Mouse (Mus musculus): ENCODE measurements around the gene Arhgap33.

The Arhgap33 gene

DNA sequence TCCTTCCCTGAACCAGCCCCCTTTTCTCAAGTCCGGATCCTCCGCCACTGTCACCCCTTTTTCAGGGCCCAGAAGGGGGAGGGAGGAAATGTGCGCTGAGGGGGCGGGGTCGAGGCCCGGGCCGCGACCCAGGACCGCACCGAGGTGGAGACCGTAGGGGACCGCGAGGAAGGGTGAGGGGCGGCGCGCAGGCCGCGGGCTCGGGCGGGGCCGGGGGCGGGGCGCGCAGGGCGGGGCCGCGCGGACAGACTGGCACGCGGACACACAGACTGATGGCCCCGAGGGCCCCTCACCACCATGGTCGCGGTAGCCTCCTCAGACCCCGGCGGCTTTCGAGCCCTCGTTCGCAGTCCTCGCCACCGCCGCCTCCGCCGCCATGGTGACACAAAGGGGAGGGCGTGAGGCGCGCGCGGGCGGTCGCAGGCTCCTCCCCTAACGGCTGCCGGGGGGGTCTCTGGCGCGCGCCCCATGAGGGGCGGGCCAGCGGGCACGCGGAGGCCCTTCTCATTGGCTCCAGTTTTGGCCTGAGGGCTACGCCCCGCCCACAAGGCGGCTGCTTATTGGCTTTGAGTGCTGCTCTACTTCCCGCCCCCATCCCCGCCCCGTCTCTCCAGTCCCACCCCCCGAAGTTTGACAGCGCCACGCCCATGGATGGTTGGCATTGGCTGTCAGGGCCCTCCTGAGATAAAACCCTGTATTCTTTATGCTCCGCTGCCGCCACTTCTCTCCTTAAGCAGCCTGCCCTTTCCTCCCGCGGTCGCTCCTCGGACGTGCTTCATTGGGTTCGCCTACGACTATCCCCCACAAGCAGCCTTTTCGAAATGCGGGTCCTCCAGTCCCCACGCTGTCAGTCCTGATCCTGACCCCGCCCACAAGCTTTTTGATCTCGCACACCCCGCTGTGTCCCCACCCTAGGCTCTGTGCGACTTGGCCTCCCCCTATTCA is at the start of gene Arhgap33:
Gene Arhgap33, minus strand, starts transcription at position 428 of the 945 bp plus-strand sequence.
- peak; percentile 99 for DNase-seq (ENCODE audit: low spot score)

DNA sequence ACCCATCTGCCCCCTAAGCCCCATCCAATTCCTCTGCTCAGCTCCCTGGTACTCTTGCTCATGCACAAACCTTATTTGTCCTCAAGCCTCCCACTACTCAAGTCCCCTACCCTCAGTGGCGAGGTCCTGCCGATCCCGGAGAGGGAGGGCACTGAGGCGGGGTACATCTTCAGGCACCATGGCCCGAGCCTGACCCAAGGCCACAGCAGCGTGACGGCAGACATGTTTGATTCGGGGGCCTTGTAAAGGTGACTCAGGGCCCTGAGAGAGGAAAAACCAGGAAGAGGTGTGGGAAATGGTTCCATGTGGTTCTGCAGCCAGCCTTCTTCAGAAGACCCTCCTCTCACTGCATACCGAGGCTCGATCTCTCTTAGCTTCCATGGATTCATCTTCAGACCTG is 49.5 kb upstream of the Arhgap33 start:
- no peak for DNase-seq (ENCODE audit: low spot score)

- no peak for DNase-seq (ENCODE audit: low spot score)
Measured at GRCm38 (mm10) chr7:30581547-30581946, 46.7 kb upstream of the Arhgap33 start.

GRCm38 (mm10) chr7:30579950-30580349 is 45.1 kb upstream of the Arhgap33 start:
- DNase-seq (ENCODE audit: low spot score), result no peak

- DNase-seq (ENCODE audit: low spot score), result no peak
Measured at GRCm38 (mm10) chr7:30572969-30573368, 38.1 kb upstream of the Arhgap33 start.

- DNase-seq (ENCODE audit: low spot score), result no peak
Measured at GRCm38 (mm10) chr7:30572389-30572788, 37.5 kb upstream of the Arhgap33 start.

DNA sequence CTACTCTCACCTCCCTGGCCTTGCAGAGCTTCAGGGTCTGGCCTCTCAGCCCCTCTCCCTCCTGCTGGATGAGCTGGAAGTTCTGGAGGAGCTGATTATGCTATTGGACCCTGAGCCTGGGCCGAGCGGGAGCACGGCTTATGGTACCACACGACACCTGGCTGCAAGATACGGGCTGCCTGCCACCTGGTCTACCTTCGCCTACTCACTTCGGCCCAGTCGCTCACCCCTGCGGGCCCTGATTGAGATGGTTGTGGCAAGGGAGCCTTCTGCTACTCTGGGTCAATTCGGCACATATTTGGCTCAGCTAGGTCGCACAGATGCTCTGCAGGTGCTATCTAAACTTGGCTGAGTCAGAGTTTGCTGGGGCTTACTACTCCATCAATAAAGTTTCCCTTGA is 32.7 kb upstream of the Arhgap33 start:
- DNase-seq (ENCODE audit: low spot score), result no peak

- no peak for DNase-seq (ENCODE audit: low spot score)
Measured at GRCm38 (mm10) chr7:30566033-30566432, 31.2 kb upstream of the Arhgap33 start.

DNA sequence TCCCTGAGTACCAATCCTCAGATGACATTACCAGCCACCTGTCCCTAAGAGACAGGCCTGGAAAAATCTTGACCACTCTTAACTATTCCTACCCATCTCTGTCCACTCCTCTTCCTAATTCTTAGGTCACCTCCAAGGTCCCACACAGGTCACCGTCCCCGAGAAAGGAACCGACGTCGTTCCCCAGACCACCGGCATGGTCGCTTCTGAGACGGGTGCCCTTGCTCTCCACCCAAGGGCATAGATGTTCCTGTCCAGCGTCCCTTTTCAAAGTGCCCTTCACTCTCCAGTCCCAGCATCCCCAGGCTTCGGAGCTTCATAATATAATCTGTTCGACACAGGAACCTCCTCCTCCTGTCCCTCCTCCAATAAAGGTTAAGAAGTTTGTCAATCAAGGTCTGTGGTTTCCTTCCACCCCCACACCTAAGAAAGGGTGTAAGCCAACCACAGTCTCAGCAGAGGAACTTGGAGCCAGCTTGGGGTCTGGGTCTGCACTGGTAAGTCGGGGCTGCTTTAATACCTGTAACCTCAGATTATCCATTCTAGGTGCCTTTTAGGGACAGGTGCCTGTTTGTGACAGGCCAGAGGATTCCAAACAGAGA is 30.2 kb upstream of the Arhgap33 start, which contains the start of gene Igflr1:
Gene Igflr1, plus strand, starts transcription at position 458 of the 602 bp plus-strand sequence.
- no peak for DNase-seq (ENCODE audit: low spot score)

- DNase-seq (ENCODE audit: low spot score), result no peak
Measured at GRCm38 (mm10) chr7:30563906-30564280, 29.0 kb upstream of the Arhgap33 start.

DNA sequence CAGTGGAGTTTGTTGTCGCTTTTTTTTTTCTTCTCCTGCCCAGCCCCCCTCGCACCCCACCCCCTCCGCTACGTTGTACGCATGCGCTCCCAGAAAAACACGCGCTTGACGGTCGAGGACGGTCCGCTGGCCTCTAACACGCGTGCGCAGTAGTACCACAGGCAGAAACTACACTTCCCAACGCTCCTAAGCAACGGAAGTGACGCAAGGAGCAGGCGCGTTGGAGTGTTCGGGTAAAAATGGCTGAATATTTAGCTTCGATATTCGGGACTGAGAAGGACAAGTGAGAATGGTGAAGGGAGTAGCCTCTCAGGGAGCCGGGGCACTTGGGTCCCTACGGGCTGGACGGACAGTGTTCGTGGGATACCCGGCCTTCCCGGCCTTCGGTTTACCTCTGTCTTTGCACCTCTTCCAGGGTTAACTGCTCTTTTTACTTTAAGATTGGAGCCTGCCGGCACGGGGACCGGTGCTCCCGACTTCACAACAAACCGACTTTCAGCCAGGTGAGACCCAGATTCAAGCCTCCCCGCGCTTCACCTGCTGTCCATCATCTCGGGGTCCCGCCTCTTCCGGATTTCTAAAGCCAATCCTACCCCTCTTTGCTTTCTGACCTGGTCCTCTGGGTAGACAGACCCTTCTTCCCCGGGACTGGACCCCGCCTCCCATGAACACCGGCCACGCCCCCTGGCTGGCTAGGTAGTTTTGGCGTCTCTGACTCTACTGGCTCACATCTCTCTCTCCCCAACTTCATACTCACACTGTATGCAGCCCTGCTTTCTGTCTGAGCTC is 28.5 kb upstream of the Arhgap33 start, which contains the start of the genes U2af1l4, Gm49396 and Psenen:
Gene U2af1l4, plus strand, starts transcription at position 185 of the 789 bp plus-strand sequence.
Gene Gm49396, plus strand, starts transcription at position 228 of the 789 bp plus-strand sequence.
Gene Psenen, minus strand, starts transcription at position 511 of the 789 bp plus-strand sequence.
- DNase-seq (ENCODE audit: low spot score), result peak; percentile 98

DNA sequence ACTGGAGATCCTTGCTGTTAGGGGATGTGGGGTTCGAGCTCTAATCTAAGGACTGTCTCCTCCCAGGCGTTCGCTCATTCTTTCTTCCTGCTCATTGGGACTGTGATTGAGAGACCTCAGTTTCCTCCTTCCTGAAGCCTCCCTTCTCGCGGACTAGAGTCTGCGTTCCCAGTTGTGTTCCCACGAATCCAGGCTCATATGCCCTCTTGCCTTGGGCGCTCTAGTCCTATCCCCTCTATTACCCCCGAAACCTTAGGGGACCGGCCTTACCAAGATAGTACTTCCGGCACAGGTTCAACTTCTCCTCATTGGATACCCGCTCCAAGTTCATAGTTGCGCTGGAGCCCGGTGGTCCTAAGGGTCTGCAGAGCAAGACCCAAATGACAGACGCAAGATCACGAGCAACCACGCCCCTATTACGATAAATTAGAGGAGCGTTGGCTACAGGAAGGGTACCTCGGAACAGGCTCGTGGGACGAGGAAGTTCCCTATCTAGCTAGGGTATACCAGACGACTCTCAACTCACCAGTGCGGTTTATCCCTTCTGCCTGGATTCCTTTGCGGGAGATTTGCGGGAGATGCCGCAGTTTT is 27.8 kb upstream of the Arhgap33 start:
- DNase-seq (ENCODE audit: low spot score), result peak; percentile 28

DNA sequence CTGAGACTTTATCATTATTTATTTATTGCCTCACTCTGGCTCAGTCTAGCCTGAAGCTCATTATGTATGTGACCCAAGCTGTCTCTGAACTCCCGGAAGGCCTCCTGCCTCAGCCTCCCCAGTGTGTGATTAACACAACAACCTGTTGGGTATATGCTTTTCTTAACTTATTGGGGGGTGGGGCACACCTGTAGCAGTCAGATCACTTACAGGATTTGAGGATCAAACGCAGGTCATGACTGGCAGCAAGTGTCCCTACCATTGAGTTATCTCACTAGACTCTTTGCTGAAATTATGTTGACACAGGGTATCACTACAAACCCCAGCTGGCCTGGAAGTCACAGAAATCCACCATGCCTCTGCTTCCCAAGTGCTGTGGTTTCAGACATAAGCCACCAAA is 25.4 kb upstream of the Arhgap33 start:
- no peak for DNase-seq (ENCODE audit: low spot score)

DNA sequence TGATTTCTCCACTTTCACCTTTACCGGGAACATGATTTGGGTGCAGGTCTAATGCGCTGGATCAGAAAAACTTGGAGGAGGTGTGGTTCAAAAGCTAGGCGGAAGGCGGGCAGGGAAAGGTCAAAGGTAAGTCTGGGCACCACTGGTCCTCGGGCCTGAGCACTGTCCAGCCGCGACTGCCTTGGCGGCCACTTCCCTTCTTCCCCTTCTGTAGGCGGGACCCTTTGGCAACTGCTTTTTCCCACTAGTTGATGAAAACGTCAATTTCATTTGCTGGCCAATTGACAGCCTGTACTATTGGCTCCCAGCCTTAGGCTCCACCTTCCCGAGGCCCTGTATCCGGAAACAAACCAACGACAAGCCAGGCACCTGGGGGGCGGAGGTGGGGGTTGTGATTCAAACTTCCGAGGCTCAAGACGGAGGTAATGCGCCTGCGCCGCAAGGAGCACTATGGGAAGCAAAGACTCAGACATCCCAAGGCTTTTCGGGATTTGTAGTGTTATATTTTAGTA is 24.6 kb upstream of the Arhgap33 start, which contains the start of gene Lin37:
Gene Lin37, minus strand, starts transcription at position 396 of the 512 bp plus-strand sequence.
- peak; percentile 94 for DNase-seq (ENCODE audit: low spot score)

- DNase-seq (ENCODE audit: low spot score), result peak; percentile 44
Measured at GRCm38 (mm10) chr7:30558656-30559442, 24.0 kb upstream of the Arhgap33 start.

DNA sequence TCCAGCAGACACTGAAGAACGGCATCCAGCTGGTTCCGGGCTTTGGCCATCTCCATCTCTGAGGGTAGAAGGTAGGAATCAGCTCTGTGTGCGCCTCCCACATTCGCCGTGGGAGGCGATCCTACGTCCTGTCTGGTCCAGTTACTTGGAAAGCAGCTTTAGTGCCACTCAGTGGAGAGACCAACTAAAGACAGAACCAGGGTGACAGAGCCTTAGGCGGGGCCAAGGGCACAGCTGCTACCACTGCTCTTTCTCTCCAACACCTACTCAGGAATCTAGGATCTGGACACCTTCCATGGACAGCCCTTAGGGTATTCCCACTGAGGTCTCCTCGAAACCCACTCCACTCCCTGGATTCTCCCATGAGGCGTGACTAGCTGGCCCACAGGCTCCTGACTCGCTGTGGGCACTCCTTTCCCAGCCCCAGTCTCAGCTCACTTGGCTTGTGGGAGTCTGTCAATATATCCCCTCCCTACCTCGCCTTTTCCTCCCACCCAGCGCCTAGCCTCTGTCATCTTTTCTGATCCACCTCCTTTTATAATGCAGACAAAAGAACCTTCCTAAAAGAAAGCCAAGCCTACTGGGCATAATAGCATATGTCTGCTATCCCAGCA is 23.1 kb upstream of the Arhgap33 start:
- no peak for DNase-seq (ENCODE audit: low spot score)

GRCm38 (mm10) chr7:30556894-30557536 is 22.2 kb upstream of the Arhgap33 start:
- no peak for DNase-seq (ENCODE audit: low spot score)

- no peak for DNase-seq (ENCODE audit: low spot score)
Measured at GRCm38 (mm10) chr7:30553810-30554584, 19.1 kb upstream of the Arhgap33 start.

Measured in c-Kit-positive CD71-positive TER-119-positive erythroid progenitor cells, embryonic 14.5 days (primary cell).